Mouse (Mus musculus): ENCODE data around the gene Ms4a5. TPM values are rescaled to one million over a fixed set of nuclear protein-coding genes. Genes with fewer than 3 reads are reported as not detected.

The Ms4a5 gene
- polyA plus RNA-seq, 1 experiment = not detected

DNA sequence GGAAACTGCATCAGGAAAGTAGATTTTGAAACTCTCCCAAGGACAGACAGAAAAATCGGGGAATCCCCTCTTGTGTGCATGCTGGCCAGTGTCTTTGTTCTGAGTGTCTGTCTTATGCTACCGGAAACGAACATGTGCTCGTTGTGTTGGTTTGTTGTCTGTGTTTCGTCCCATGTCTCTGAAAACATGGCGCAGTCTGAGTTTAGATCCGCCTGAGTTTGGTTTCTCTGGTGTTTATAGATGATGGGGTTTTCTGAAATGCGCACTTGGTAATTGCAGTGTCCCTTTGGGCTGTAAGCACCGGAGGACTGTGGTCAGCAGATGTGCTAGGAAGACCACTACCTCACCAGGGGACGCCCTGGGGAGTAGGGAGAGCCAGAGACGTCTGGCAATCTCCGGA lies 9.3 kb upstream of the Ms4a5 start:
- no peaks in the 10 kb centered on the region for H3K4me1 ChIP-seq (ENCODE audit: control insufficient read depth, insufficient read depth, insufficient read length)
- no peaks in the 10 kb centered on the region for H3K27me3 ChIP-seq (ENCODE audit: control insufficient read depth, insufficient read depth, low read length)
- H3K27ac ChIP-seq (ENCODE audit: insufficient read depth, low read length) = peak overlapping the region; percentile 70
- peak overlapping the region; percentile 61; the same call in 1 of the 2 replicates for H3K4me3 ChIP-seq (ENCODE audit: extremely low read depth, insufficient read depth, insufficient read length)
- no peaks in the 10 kb centered on the region for H3K36me3 ChIP-seq (ENCODE audit: control insufficient read depth, insufficient read depth, low read length)
- 9% methylated on average over 12 of the region's 12 CpGs for WGBS
- DNase-seq (ENCODE audit: low read depth in 1 of 2, low spot score in 2 of 2) = no peak
- TF ChIP-seq CTCF (IDR thresholded peaks at IDR 0.05; ENCODE audit: extremely low read depth, insufficient read depth, insufficient read length, insufficient replicate concordance) (no peak), POLR2A (IDR thresholded peaks at IDR 0.05; ENCODE audit: low read depth, low read length) (no peak)

DNA sequence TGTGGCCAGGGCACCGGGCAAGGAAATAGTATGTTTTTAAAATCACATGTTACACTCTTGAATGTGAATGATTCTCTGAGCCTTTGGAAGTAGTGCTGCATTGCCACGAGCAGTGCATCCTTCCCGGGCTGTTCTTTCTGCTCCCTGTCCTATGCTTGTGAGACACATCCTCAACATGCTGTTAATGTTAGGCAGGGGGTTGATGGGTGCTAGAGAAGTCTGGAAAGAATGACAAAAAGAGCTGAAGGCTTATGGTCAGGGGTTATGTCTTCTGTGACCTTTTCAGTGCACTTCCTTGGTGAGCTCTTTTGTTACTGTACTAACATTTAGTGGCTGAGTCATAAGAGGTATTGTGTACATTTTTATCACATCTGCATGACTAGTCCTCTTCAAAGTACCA lies 3.5 kb downstream of the Ms4a5 start:
- TF ChIP-seq POLR2A (IDR thresholded peaks at IDR 0.05; ENCODE audit: low read depth, low read length) (no peak), CTCF (IDR thresholded peaks at IDR 0.05; ENCODE audit: extremely low read depth, insufficient read depth, insufficient read length, insufficient replicate concordance) (no peak)
- WGBS = 85% methylated on average over 3 of the region's 3 CpGs
- H3K27ac ChIP-seq (ENCODE audit: insufficient read depth, low read length) = no peak overlapping the region
- H3K36me3 ChIP-seq (ENCODE audit: control insufficient read depth, insufficient read depth, low read length) = no peaks in the 10 kb centered on the region
- no peak for DNase-seq (ENCODE audit: low read depth in 1 of 2, low spot score in 2 of 2)
- no peaks in the 10 kb centered on the region for H3K27me3 ChIP-seq (ENCODE audit: control insufficient read depth, insufficient read depth, low read length)
- no peaks in the 10 kb centered on the region for H3K4me1 ChIP-seq (ENCODE audit: control insufficient read depth, insufficient read depth, insufficient read length)
- H3K4me3 ChIP-seq (ENCODE audit: extremely low read depth, insufficient read depth, insufficient read length) = no peak overlapping the region

DNA sequence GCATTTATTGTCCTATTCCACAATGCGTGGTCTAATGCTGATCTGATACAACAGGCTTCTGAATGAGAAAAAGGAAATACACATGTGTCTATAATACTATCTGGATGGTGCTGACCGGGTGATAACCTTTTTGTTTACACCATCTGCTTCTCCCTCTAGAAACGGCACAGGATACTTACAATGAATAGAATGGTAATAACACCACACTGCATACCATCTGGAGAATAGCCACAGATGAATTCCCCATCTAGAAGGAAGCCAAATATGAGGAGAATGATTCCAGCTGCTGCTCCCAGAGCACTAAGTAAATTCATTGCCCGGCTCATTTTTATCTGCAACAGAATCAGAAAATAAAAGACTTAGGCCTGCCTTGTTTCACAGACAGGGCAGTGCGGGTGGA lies 7.2 kb downstream of the Ms4a5 start:
- no peak for DNase-seq (ENCODE audit: low read depth in 1 of 2, low spot score in 2 of 2)
- no peaks in the 10 kb centered on the region for H3K4me1 ChIP-seq (ENCODE audit: control insufficient read depth, insufficient read depth, insufficient read length)
- H3K4me3 ChIP-seq (ENCODE audit: extremely low read depth, insufficient read depth, insufficient read length) = no peak overlapping the region
- H3K36me3 ChIP-seq (ENCODE audit: control insufficient read depth, insufficient read depth, low read length) = no peaks in the 10 kb centered on the region
- TF ChIP-seq POLR2A (IDR thresholded peaks at IDR 0.05; ENCODE audit: low read depth, low read length) (no peak), CTCF (IDR thresholded peaks at IDR 0.05; ENCODE audit: extremely low read depth, insufficient read depth, insufficient read length, insufficient replicate concordance) (no peak)
- WGBS = 85% methylated on average over 5 of the region's 5 CpGs
- no peaks in the 10 kb centered on the region for H3K27me3 ChIP-seq (ENCODE audit: control insufficient read depth, insufficient read depth, low read length)
- H3K27ac ChIP-seq (ENCODE audit: insufficient read depth, low read length) = no peak overlapping the region

DNA sequence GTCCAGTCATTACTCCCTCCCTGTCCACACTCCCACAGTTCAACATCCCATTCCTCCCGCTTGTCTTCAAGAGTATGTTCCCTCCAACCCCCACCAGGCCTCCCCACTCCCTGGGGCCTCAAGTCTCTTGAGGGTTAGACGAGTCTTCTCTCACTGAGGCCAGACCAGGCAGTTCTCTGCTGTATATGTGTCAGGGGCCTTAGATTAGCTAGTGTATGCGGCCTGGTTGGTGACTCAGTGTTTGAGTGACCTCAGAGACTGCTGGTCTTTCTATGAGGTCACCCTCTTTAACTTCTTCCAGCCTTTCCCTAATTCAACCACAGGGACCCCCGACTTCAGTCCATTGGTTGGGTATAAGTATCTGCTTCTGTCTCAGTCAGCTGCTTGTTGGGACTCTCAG lies 16.7 kb downstream of the Ms4a5 start:
- TF ChIP-seq POLR2A (IDR thresholded peaks at IDR 0.05; ENCODE audit: low read depth, low read length) = no peak
- TF ChIP-seq CTCF (IDR thresholded peaks at IDR 0.05; ENCODE audit: extremely low read depth, insufficient read depth, insufficient read length, insufficient replicate concordance) = no peak
- Histone ChIP-seq H3K27ac (ENCODE audit: insufficient read depth, low read length) (peak overlapping the region; percentile 94), H3K4me1 (ENCODE audit: control insufficient read depth, insufficient read depth, insufficient read length) (peaks cover 14% of the 10 kb centered on the region; the same call in 1 of the 2 replicates), H3K27me3 (ENCODE audit: control insufficient read depth, insufficient read depth, low read length) (no peaks in the 10 kb centered on the region), H3K4me3 (ENCODE audit: extremely low read depth, insufficient read depth, insufficient read length) (no peak overlapping the region), H3K36me3 (ENCODE audit: control insufficient read depth, insufficient read depth, low read length) (peaks cover 2% of the 10 kb centered on the region; the same call in 1 of the 2 replicates)
- 41% methylated on average over 4 of the region's 4 CpGs for WGBS
- DNase-seq (ENCODE audit: low read depth in 1 of 2, low spot score in 2 of 2) = no peak

DNA sequence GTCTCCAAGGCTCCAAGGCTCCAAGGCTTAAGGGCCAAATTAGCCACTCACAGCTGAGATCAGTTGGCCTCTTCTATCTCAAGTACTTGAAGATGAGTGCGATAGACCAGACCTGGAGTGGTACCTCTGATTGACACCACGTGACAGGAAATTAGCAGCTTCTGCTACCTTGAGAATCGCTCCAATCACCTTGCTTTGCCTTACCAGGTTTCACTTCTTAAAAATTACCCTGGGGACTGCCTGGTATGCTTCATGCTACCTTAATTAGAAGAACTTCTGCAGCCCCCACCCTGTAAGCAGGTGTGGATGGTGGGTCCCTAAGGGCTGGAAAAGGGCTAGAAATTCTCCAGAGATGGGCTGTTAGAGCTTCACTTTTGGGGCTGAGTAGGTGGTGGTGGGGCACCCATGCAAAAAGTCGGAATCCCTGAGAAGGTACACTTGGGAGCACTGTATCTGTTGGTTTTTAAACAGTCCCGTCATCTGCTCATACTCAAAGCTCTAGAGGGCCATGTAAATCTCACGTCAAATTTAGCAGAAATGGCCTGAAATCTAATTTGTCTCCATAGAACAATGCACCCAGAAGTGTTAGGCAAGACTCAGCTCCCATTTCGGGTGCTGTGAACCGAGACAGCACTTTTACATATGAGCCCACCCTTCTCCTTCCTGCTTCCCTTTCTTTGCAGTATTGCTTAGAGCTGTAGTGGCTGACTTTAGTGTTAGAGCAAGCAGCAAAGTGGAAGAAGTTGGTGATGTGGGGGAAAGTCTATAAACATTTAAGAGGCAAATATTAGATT lies 17.4 kb downstream of the Ms4a5 start, which contains the start of gene Ms4a1:
TSS of gene Ms4a1 (minus strand) at position 190 of the 794 bp plus-strand sequence.
- WGBS = 32% methylated on average over 8 of the region's 8 CpGs
- Histone ChIP-seq H3K27ac (ENCODE audit: insufficient read depth, low read length) (peak within 1 kb of the TSS; percentile 94), H3K27me3 (ENCODE audit: control insufficient read depth, insufficient read depth, low read length) (no peaks in the 10 kb centered on the region), H3K4me1 (ENCODE audit: control insufficient read depth, insufficient read depth, insufficient read length) (peaks cover 14% of the 10 kb centered on the region; the same call in 1 of the 2 replicates), H3K36me3 (ENCODE audit: control insufficient read depth, insufficient read depth, low read length) (peaks cover 2% of the 10 kb centered on the region; the same call in 1 of the 2 replicates), H3K4me3 (ENCODE audit: extremely low read depth, insufficient read depth, insufficient read length) (peak within 1 kb of the TSS; percentile 71)
- TF ChIP-seq POLR2A (IDR thresholded peaks at IDR 0.05; ENCODE audit: low read depth, low read length) (peak; percentile 77; the same call in 1 of the 2 replicates), CTCF (IDR thresholded peaks at IDR 0.05; ENCODE audit: extremely low read depth, insufficient read depth, insufficient read length, insufficient replicate concordance) (no peak)
- DNase-seq (ENCODE audit: low read depth in 1 of 2, low spot score in 2 of 2) = peak; percentile 68 to 85

DNA sequence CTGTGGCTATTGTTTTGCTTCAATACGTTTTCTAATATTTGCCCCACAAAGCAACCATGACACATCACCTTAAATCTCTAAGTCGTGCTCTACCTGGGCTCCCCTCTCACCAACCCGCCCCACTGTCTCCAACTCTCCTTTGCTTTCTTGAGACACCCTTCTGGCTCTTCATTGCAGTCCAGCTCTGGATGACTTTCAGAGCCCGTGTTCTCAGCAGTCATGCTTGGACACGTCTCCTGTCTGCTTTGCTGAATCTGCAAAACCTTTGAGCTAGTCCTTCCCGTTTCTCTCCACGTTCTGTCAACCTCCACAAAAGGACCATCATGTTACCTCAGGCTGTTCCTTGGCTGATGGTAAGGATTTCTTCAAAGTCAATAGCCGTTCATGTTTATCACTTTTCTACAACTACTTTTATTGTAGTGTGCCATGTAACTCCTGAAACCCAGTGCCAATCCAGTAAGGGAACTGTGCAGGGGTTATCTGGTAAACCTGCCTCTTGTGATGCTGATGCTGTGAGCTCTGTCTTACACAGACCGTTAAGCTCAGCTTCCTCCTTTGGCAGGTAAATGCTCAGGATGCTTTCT lies 19.0 kb downstream of the Ms4a5 start:
- peaks cover 16% of the 10 kb centered on the region; the same call in 1 of the 2 replicates for H3K4me1 ChIP-seq (ENCODE audit: control insufficient read depth, insufficient read depth, insufficient read length)
- H3K36me3 ChIP-seq (ENCODE audit: control insufficient read depth, insufficient read depth, low read length) = peaks cover 3% of the 10 kb centered on the region; the same call in 1 of the 2 replicates
- no peak for TF ChIP-seq CTCF (IDR thresholded peaks at IDR 0.05; ENCODE audit: extremely low read depth, insufficient read depth, insufficient read length, insufficient replicate concordance)
- TF ChIP-seq POLR2A (IDR thresholded peaks at IDR 0.05; ENCODE audit: low read depth, low read length) = no peak
- H3K27me3 ChIP-seq (ENCODE audit: control insufficient read depth, insufficient read depth, low read length) = no peaks in the 10 kb centered on the region
- H3K4me3 ChIP-seq (ENCODE audit: extremely low read depth, insufficient read depth, insufficient read length) = peak overlapping the region; percentile 71
- H3K27ac ChIP-seq (ENCODE audit: insufficient read depth, low read length) = peak overlapping the region; percentile 94
- DNase-seq (ENCODE audit: low read depth in 1 of 2, low spot score in 2 of 2) = no peak
- WGBS = 55% methylated on average over 9 of the region's 9 CpGs
